Mouse (Mus musculus): ENCODE measurements at regions not wholly inside any gene's neighbourhood (a gene's known extent, or its start where the extent isn't known, plus 50 kb on each side); places are given as distances from the start of the nearest gene placed in this dataset.

DNA sequence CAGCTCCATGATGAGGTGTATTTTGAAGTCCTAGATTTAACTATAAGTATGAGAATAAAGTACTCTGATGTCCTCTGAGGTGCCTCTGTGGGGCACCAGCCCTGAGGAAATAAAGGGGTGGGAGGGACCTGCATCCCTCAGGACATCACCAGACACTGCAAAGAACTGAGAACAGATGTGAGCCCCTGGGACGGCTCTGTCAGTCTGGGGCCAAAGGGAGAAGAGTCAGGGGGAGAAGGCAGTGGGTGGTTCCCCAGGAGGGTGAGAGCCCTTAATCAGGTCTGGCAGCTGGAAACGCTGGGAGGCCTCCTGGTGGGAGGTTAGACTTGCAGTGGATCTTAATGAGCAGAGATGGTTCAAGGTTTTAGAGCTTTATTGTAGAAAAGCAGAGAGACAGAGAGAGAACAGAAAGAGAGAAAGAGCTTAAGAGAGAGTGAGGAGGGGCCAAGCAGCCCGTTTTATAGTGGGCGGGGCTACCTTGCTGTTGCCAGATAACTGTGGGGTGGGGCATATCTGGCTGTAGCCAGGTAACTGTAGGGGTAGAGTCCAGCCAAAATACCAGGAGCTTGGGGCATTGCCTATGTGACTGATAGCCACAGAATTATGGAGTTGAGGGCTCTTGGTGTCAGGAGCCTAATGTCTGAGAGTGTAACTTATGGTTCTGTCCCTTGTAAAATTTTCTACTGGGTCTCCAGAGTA is 97.3 kb upstream of the Tmtc4 start:
- DNase-seq (ENCODE audit: low read depth) = no peak

DNA sequence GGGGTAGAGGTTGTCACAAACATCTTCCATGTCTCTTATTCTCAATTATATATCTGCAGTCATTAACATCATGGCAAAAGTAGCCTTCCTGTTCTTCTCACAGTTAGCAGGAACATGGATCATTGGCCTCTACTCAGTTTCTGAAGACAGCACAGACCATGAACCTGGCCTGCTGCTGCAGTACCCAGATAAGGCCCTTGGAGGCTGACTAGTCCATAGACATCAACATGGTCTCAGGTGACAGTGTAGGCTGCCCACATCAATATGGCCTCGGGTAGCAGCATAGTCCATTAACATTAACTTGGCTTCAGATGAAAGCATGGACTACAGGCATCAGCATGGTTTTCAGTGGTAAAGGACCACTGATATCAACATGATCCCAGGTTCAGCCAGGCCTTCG is 95.9 kb upstream of the Tmtc4 start:
- DNase-seq (ENCODE audit: low read depth) = no peak

DNA sequence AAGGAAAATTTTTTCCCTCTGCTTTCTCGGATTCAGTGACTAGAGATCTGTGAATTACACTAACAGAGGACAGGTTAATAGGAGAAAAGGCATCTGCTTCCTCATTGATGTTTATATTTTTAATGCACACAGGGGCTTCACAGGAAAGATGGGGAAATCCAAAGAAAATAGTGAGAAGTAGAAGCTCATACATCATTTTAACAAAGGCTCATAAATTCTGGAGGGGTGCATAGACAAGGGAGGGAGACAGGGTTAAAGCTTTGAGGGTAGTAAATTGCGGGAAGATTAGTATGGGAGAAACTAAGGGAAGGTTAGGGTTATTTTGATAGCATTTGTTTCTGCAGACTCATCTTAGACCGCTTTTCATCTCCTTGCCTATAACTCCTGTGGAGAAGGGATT is 95.0 kb upstream of the Tmtc4 start:
- DNase-seq (ENCODE audit: low read depth) = no peak

DNA sequence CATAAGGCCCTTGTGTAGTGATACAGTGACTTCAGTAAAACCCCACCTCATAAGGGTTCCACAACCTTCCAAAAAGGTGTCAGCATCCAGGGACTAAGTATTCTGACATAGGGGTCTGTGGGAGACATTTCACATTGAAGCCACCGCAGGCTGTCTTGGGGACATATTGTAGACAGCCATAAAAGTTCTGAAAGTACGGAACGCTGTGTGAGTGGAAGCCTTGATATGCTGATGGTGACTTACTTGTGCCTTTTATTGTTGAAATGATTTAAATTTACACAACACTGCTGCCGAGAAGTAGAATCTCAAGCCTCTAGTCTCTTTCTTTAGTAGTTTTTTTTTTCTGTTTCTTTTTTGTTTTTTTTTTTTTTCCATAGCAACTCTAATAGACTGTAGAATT is 82.5 kb upstream of the Tmtc4 start:
- no peak for DNase-seq (ENCODE audit: low read depth)

DNA sequence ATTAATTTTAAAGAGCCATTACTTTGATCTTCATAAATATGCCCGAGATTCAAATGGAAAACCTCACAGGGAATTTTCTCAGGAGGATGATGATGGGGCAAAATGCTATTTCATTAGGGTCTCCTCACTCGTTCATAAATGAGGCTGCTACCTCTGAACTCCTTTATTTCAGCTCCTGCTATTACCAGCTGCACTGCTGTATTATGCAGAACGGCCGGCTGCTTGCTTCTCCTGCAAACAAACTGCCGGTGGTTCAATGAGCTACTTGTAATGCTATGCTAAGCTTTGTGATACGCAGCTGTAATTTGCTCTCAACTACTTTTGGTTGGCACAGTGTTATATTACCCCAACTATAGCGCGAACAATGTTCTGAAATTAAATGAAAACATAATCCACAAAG is 81.7 kb upstream of the Tmtc4 start:
- no peak for DNase-seq (ENCODE audit: low read depth)

DNA sequence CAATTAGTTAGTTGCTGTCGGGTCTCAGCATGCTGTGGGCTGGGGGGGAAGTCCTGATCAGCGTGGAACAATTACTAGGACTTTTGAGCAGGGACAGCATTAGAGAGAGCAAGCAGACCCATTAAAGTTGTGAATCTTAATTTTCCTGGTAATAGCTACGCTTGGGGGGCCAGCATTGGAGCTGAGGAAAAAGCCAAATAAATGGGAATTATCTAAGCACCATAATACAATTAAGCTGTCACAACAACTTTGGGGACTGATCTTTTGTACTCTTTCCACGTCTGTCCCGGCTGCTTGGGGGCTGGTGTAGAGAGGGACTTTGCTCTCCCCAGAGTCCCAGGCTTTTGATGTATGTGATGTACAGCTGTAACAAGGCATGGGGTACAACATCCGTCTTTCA is 81.3 kb upstream of the Tmtc4 start:
- no peak for DNase-seq (ENCODE audit: low read depth)

DNA sequence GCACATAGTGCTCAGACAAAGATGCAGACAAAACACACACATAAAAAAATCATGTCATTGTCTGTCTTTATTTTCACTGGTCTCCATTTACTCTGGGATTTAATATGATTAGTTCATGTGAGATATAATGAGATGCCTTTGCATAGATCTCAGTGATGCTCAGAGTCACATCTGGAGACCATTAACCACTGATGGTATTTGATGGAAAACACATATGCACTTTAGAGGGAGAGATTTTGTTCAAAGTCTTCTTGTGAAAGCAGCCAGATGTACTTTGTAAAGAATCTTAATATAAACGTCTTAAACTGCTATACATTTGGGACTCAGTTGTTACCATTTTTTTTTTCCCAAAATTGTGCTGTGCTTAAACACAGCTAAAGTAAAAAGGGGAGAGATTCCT is 79.1 kb upstream of the Tmtc4 start:
- DNase-seq (ENCODE audit: low read depth) = no peak

DNA sequence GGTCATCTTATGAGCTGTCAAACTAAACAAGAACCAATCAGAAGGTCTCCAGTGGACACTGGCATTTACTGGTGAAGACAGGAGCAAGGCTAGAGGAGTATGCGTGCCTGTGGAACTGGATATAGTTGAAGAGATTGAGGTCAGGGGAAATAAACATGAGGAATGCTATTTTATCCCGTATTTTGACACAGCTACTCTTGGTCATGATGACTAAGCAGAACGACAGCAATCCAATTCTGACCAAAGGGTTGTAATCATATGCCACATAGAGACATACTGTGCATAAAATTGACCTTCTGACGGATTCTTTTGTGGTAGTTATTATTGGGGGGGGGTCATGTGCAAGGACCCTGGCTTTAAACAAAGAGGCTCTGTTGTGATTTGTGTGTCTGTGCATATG is 73.1 kb upstream of the Tmtc4 start:
- no peak for DNase-seq (ENCODE audit: low read depth)

DNA sequence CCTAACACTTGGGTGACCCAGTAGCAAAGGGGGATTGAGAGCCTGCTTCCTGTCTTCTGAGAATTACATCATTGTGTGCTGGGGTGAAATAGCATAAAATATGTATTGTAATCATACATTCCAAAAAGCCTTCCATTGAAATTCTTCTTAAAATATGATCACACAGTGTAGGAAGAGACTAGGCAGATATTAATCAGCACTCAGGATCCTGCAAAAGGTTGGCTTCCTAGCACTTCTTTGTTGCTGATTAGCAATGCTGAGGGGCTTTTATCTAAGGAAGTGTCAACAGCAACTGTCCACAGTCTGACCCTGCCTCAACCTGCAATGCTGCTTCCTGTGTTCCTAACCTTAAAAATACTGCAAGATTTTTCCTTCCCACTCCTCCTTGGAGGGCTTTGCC is 64.6 kb upstream of the Tmtc4 start:
- DNase-seq (ENCODE audit: low read depth) = no peak

DNA sequence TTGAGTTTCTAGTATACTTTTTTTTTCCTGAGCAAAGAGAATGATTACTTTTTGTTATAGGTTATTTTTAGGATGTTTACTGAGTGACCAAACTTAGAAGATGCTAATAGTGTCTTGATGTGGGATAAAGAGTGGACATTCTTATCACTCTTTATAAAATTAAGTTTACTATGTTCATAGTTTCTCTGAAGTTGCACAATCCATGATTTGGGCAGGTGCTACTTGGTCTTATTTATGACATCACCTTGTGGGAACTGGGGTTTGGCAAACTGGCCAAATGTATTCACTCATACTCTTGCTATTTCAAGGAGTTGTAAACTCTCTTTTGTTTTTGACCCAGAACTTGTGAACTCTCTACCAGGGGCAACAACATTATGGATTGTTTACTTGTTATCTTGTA is 56.2 kb upstream of the Tmtc4 start:
- DNase-seq (ENCODE audit: low read depth) = no peak

DNA sequence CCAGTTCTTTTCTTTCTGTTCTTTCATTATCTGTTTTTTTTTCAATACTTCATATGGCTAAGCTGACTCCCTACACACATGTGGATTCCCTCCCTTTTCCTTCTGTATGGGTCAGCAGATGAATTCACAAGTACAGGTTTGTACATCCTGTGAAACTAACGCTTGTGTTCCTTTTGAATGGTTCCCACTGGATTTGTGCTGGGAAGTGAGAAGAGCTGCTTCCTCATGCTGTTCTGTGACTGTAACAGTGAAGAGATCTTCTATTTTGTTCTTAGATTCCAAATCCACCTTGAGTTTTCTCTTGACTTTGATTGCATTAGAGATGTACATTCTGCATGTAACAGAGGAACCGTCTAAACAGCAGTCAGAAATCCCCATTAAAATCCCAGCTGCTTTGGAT is 53.6 kb upstream of the Tmtc4 start:
- DNase-seq (ENCODE audit: low read depth) = no peak
